In the genomic region with DNA sequence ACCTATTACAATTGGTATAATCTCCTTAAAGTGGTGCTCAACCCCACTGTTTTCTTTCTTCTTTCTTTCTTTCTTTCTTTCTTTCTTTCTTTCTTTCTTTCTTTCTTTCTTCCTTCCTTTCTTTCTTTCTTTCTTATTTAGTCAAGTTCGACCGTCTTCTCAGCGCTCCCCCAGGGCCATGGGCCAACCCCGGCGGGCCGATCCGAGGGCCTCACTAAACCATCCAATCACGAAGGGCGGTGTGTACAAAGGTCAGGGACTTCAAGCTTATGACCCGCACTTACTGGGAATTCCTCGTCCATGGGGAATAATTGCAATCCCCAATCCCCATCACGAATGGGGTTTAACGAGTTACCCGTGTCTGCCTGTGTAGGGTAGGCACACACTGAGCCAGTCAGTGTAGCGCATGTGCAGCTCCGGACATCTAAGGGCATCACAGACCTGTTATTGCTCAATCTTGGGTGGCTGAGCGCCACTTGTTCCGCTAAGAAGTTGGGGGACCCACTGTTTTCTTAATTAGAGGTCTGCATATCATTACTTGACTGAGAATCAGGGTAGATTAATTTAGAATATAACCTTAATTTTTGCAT, we compare ENCODE assay signal across 8 mouse cellular contexts. TPM values are rescaled to one million over a fixed set of nuclear protein-coding genes. Genes with fewer than 3 reads are reported as not detected.
DNase-seq lines count a peak whose midpoint lies in the region; ATAC-seq and TF ChIP-seq lines count a peak whose summit lies in the region.

No protein-coding gene starts in this region.

- H3K36me3 ChIP-seq in ES-E14 (ENCODE audit: control insufficient read depth, insufficient read depth, low read length, poor library complexity, severe bottlenecking): no peaks in the 10 kb centered on the region
- H3K36me3 ChIP-seq in intestine, embryonic 15.5 days: no peaks in the 10 kb centered on the region
- no peaks in the 10 kb centered on the region for H3K36me3 ChIP-seq in lung, embryonic 15.5 days

- H3K4me3 ChIP-seq in ES-E14 (ENCODE audit: insufficient read depth in 1 of 2, low read depth in 1 of 2, low read length in 2 of 2, poor library complexity in 1 of 2, severe bottlenecking in 1 of 2): no peak overlapping the region
- no peak overlapping the region for H3K4me3 ChIP-seq in intestine, embryonic 15.5 days (replicated peaks)
- H3K4me3 ChIP-seq in lung, embryonic 15.5 days: no peak overlapping the region

- WGBS in intestine, embryonic 15.5 days: 67% methylated on average over 18 of the region's 18 CpGs
- WGBS in lung, embryonic 15.5 days: 65% methylated on average over 18 of the region's 18 CpGs

- no peak overlapping the region for H3K9ac ChIP-seq in ES-E14 (ENCODE audit: insufficient read depth, low read depth, low read length, poor library complexity, severe bottlenecking)
- no peak overlapping the region for H3K9ac ChIP-seq in intestine, embryonic 15.5 days
- H3K9ac ChIP-seq in lung, embryonic 15.5 days: no peak overlapping the region

- no peaks in the 10 kb centered on the region for H3K4me1 ChIP-seq in ES-E14 (ENCODE audit: control insufficient read depth in 2 of 2, insufficient read depth in 2 of 2, low read length in 2 of 2, poor library complexity in 1 of 2)
- no peaks in the 10 kb centered on the region for H3K4me1 ChIP-seq in intestine, embryonic 15.5 days (replicated peaks)
- H3K4me1 ChIP-seq in lung, embryonic 15.5 days: no peaks in the 10 kb centered on the region

- no peak overlapping the region for H3K27ac ChIP-seq in ES-E14 (ENCODE audit: insufficient read depth, low read depth, low read length, poor library complexity, severe bottlenecking)
- no peak overlapping the region for H3K27ac ChIP-seq in intestine, embryonic 15.5 days
- H3K27ac ChIP-seq in lung, embryonic 15.5 days: no peak overlapping the region

- H3K27me3 ChIP-seq in intestine, embryonic 15.5 days (replicated peaks): no peaks in the 10 kb centered on the region
- H3K27me3 ChIP-seq in lung, embryonic 15.5 days: no peaks in the 10 kb centered on the region

- no peaks in the 10 kb centered on the region for H3K9me3 ChIP-seq in ES-E14 (ENCODE audit: control insufficient read depth, insufficient read depth, low read depth, low read length)
- H3K9me3 ChIP-seq in intestine, embryonic 15.5 days: no peaks in the 10 kb centered on the region
- H3K9me3 ChIP-seq in lung, embryonic 15.5 days: no peaks in the 10 kb centered on the region

- H3K4me2 ChIP-seq in intestine, embryonic 15.5 days (replicated peaks): no peak overlapping the region
- H3K4me2 ChIP-seq in lung, embryonic 15.5 days: no peak overlapping the region

- peak; percentile 83 for DNase-seq in 3134 (ENCODE audit: extremely low read depth, insufficient read length, low spot score)
- peak; percentile 99 for DNase-seq in ES-E14 (ENCODE audit: low read depth, low spot score)
- DNase-seq in cerebellum, adult 9-11 months: peak; percentile 3
- DNase-seq in gastrocnemius, adult 18-20 months (ENCODE audit: low spot score): peak; percentile 18
- peak; percentile 50 for DNase-seq in ovary, postnatal 36 days (ENCODE audit: low spot score)
- DNase-seq in urinary bladder, adult 2 months (ENCODE audit: low spot score): peak; percentile 56

- peak; percentile 100 for ATAC-seq in intestine, embryonic 15.5 days
- ATAC-seq in lung, embryonic 15.5 days (ENCODE audit: borderline replicate concordance, extremely low read depth, low FRiP score, low TSS enrichment): peak; percentile 100

- in situ Hi-C loops in ES-E14 (cut with MboI; ENCODE audit: low sequenced_read_pairs in 2 of 2, unreplicated experiment in 2 of 2): no loop called here

TF ChIP-seq in ES-E14, 5 proteins besides CTCF, POLR2A, EP300 and RAD21:
- TF ChIP-seq ZNF384 (IDR thresholded peaks at IDR 0.05; ENCODE audit: low read depth, low read length) (no peak), MAFK (IDR thresholded peaks at IDR 0.05; ENCODE audit: insufficient read depth, low read depth, low read length) (no peak), HCFC1 (IDR thresholded peaks at IDR 0.05; ENCODE audit: borderline replicate concordance, insufficient read depth, low read length) (no peak), ZC3H11A (IDR thresholded peaks at IDR 0.05; ENCODE audit: borderline replicate concordance, low read depth, low read length) (no peak), CHD2 (IDR thresholded peaks at IDR 0.05; ENCODE audit: low read depth, low read length) (no peak)

RNA-seq across cellular contexts. Expression of gene Cd209a, which starts 5.6 kb away (rescaled TPM):
- total RNA-seq in ES-E14 (2012; rRNA removed): not detected in 2 replicates
- total RNA-seq in gastrocnemius, adult 18-20 months (2021): under 1 TPM; 0.64 to 1.00 TPM
- 0.15 and 0.23 TPM in 2 replicates for polyA plus RNA-seq in intestine, embryonic 15.5 days (2015; fragmentation: Nextera tagmentation; extraction: Ambion mirVana)
- 0.26 and 0.34 TPM in 2 replicates for polyA plus RNA-seq in lung, embryonic 15.5 days (2015; fragmentation: Nextera tagmentation; extraction: Ambion mirVana)
- polyA plus RNA-seq in urinary bladder, adult 2 months (2012; rRNA removed): 7.0 and 8.5 TPM in 2 replicates

RNA-seq across cellular contexts. Expression of gene Clec4g, which starts 33.9 kb away (rescaled TPM):
- total RNA-seq in ES-E14 (2012; rRNA removed): not detected in 2 replicates
- total RNA-seq in gastrocnemius, adult 18-20 months (2021): not detected
- polyA plus RNA-seq in intestine, embryonic 15.5 days (2015; fragmentation: Nextera tagmentation; extraction: Ambion mirVana): 0.40 TPM in 1 of 2 replicates, not detected in the other
- polyA plus RNA-seq in lung, embryonic 15.5 days (2015; fragmentation: Nextera tagmentation; extraction: Ambion mirVana): 0.40 and 0.47 TPM in 2 replicates
- polyA plus RNA-seq in urinary bladder, adult 2 months (2012; rRNA removed): 0.08 and 0.29 TPM in 2 replicates

Comparison
In these comparisons a context has a peak if more than half of its experiments do, and no peak if none do; other contexts are left out.
1. DNase-seq: peak in every context shown above with its lines; median percentile 99 in ES-E14; 83 in 3134; 56 in urinary bladder, adult 2 months; 50 in ovary, postnatal 36 days; 18 in gastrocnemius, adult 18-20 months; 3 in cerebellum, adult 9-11 months.